Mouse (Mus musculus) WW6 (cell line): ENCODE results near the gene Vmn1r117.
"Not testable (repeated sequence)": the region's sequence is repeated elsewhere in the genome, so short reads cannot be mapped to it uniquely, and the experiment has no call there.

Experiments
- DNase-seq: peaks from one replicate; pipeline ENCODE4 v3.0.0-alpha.2; 2013; ENCODE audit warnings: low read depth, low spot score

Vmn1r117 gene

DNA sequence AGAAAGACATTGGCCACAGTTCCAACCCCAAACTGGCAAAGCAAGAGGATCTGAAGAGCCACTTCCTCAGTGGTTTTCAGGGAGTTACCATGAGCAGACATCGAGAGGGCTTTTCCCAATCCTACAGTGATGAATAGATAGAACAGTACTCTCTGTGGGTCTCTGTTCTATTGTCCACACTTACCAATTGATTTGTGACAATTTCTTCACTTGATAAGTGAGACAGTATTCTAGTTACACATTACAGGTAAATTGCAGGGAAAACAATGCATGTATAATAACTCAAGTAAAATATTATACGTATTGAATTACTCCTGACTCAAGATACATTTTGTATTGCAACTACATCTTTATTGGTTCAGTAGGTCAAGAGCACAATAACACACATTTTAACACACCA lies at the start of gene Vmn1r117:
Gene Vmn1r117, minus strand, starts transcription at position 101 of the 400 bp plus-strand sequence.
- DNase-seq = not testable (repeated sequence)

DNA sequence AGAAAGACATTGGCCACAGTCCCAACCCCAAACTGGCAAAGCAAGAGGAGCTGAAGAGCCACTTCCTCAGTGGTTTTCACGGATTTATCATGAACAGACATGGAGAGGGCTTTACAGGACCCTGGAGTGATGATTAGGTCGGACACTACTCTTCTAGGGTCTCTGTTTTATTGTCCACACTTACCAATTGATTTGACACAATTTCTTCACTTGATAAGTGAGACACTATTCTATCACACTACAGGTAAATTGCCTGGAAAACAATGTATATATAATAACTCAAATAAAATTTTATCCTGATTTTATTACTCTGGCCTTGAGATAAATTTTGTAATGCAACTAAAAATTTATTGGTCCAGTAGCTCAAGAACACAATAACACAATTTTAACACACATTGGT lies 28.3 kb upstream of the Vmn1r117 start, which contains the start of gene Vmn1r118:
Gene Vmn1r118, minus strand, starts transcription at position 101 of the 400 bp plus-strand sequence.
- DNase-seq = not testable (repeated sequence)

DNA sequence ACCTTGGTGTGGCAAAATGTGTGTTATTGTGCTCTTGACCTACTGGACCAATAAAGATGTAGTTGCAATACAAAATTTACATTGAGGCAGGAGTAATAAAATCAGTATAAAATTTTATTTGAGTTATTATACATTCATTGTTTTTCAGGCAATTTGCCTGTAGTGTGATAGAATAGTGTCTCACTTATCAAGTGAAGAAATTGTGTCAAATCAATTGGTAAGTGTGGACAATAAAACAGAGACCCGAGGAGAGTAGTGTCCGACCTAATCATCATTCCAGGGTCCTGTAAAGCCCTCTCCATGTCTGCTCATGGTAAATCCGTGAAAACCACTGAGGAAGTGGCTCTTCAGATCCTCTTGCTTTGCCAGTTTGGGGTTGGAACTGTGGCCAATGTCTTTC lies 12.0 kb downstream of the Vmn1r117 start, which contains the start of gene Vmn1r116:
Gene Vmn1r116, plus strand, starts transcription at position 301 of the 400 bp plus-strand sequence.
- DNase-seq = not testable (repeated sequence)

DNA sequence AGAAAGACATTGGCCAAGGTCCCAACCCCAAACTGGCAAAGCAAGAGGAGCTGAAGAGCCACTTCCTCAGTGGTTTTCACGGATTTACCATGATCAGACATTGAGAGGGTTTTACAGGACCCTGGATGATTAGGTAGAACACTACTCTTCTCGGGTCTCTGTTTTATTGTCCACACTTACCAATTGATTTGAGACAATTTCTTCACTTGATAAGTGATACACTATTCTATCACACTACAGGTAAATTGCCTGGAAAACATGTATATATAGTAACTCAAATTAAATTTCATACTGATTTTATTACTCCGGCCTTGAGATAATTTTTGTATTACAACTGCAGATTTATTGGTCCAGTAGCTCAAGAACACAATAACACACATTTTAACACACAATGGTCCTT lies 39.0 kb downstream of the Vmn1r117 start, which contains the start of gene Vmn1r115:
Gene Vmn1r115, minus strand, starts transcription at position 101 of the 400 bp plus-strand sequence.
- not testable (repeated sequence) for DNase-seq
